In genomic region chr3:94611343-94611742, GRCm38 (mm10) we compare ENCODE assay signal across 13 mouse cellular contexts. TPM values are rescaled to one million over a fixed set of nuclear protein-coding genes. Genes with fewer than 3 reads are reported as not detected.
A peak's percentile ranks its signal among the peaks of the same experiment; 100 is the strongest.
DNase-seq lines count a peak whose midpoint lies in the region; ATAC-seq and TF ChIP-seq lines count a peak whose summit lies in the region.
"Had no signal": no experiment of that assay in that cellular context is flagged by ENCODE, and none has a peak within 500 bp of the region (broad histone marks: within the 10 kb centered on the region; RNA-seq: fewer than 3 reads in every experiment).

No protein-coding gene starts in this region.

- WGBS in heart, embryonic 12.5 days: 62% methylated on average over 4 of the region's 4 CpGs
- 47% methylated on average over 4 of the region's 4 CpGs for WGBS in forebrain, postnatal 0 days

- H3K27me3 ChIP-seq in heart, embryonic 12.5 days (replicated peaks): no peaks in the 10 kb centered on the region
- H3K27me3 ChIP-seq in forebrain, postnatal 0 days (ENCODE audit: insufficient read depth, low read length): no peaks in the 10 kb centered on the region
- H3K27me3 ChIP-seq: heart, embryonic 13.5 days; liver, embryonic 15.5 days; Patski had no signal

- no peak overlapping the region for H3K9ac ChIP-seq in heart, embryonic 12.5 days
- no peak overlapping the region for H3K9ac ChIP-seq in forebrain, postnatal 0 days
- H3K9ac ChIP-seq: heart, embryonic 13.5 days; liver, embryonic 15.5 days had no signal

- peaks cover 3% of the 10 kb centered on the region; the same call in 1 of the 2 replicates for H3K9me3 ChIP-seq in heart, embryonic 12.5 days (replicated peaks)
- H3K9me3 ChIP-seq in forebrain, postnatal 0 days (ENCODE audit: low read length): no peaks in the 10 kb centered on the region
- H3K9me3 ChIP-seq: heart, embryonic 13.5 days; liver, embryonic 15.5 days had no signal

- 0 out of 2 replicates have a peak, but pooled peaks cover 4% of the 10 kb centered on the region for H3K36me3 ChIP-seq in heart, embryonic 12.5 days
- no peaks in the 10 kb centered on the region for H3K36me3 ChIP-seq in forebrain, postnatal 0 days (ENCODE audit: insufficient read depth)

- no peak for ATAC-seq in heart, embryonic 12.5 days (ENCODE audit: insufficient number of reproducible peaks, low FRiP score)
- ATAC-seq in forebrain, postnatal 0 days: peak; percentile 66
- ATAC-seq: midbrain, embryonic 16.5 days; Patski had no signal

- H3K4me3 ChIP-seq in heart, embryonic 12.5 days: no peak overlapping the region
- H3K4me3 ChIP-seq in forebrain, postnatal 0 days (ENCODE audit: low read depth, low read length): no peak overlapping the region
- H3K4me3 ChIP-seq: heart, embryonic 13.5 days; liver, embryonic 15.5 days had no signal

- H3K4me1 ChIP-seq in heart, embryonic 12.5 days (replicated peaks): peaks cover 23% of the 10 kb centered on the region
- peaks cover 7% of the 10 kb centered on the region; the same call in 1 of the 2 replicates for H3K4me1 ChIP-seq in forebrain, postnatal 0 days (ENCODE audit: insufficient read depth)

- H3K27ac ChIP-seq in heart, embryonic 12.5 days (ENCODE audit: poor library complexity, severe bottlenecking): no peak overlapping the region
- peak overlapping the region; percentile 29; the same call in 1 of the 2 replicates for H3K27ac ChIP-seq in forebrain, postnatal 0 days (ENCODE audit: low read depth, low read length)
- H3K27ac ChIP-seq: heart, embryonic 13.5 days; liver, embryonic 15.5 days had no signal

- peak; percentile 15 to 25 for DNase-seq in heart, adult 18-20 months
- DNase-seq in urinary bladder, postnatal 14 days (ENCODE audit: low spot score): peak; percentile 30
- DNase-seq in urinary bladder, postnatal 10 days (ENCODE audit: low spot score): no peak
- DNase-seq in forebrain, postnatal 0 days: peak; percentile 37
- DNase-seq in natural killer cell, adult 2 months (ENCODE audit: low spot score in 2 of 2): no peak
- DNase-seq in spleen, postnatal 4 days (ENCODE audit: low spot score in 2 of 2): no peak
- DNase-seq: kidney, adult 18-20 months; thymus, postnatal 25 days had no signal

- no peak for TF ChIP-seq CTCF in forebrain, postnatal 0 days (IDR thresholded peaks at IDR 0.05; ENCODE audit: low read depth)

- H3K4me2 ChIP-seq in heart, embryonic 12.5 days: no peak overlapping the region
- no peak overlapping the region for H3K4me2 ChIP-seq in forebrain, postnatal 0 days (ENCODE audit: low read depth)
- H3K4me2 ChIP-seq: heart, embryonic 13.5 days; liver, embryonic 15.5 days had no signal

RNA-seq across cellular contexts. Expression of gene Snx27, which starts 28.8 kb away (rescaled TPM):
- 10 to 100 TPM; 28.3 to 29.0 TPM for total RNA-seq in heart, adult 18-20 months (2021)
- 40.3 and 41.4 TPM in 2 replicates for polyA plus RNA-seq in heart, embryonic 12.5 days (2016; fragmentation: Nextera tagmentation; extraction: Ambion mirVana)
- 71.8 and 75.2 TPM in 2 replicates for total RNA-seq in forebrain, postnatal 0 days (2014; rRNA removed)
- polyA plus RNA-seq in forebrain, postnatal 0 days (2015; fragmentation: Nextera tagmentation; extraction: Ambion mirVana): 49.0 and 80.0 TPM in 2 replicates

RNA-seq across cellular contexts. Expression of gene Gm10972, which starts 31.6 kb away (rescaled TPM):
- total RNA-seq in heart, adult 18-20 months (2021): not detected
- polyA plus RNA-seq in heart, embryonic 12.5 days (2016; fragmentation: Nextera tagmentation; extraction: Ambion mirVana): not detected in 2 replicates
- not detected in 2 replicates for total RNA-seq in forebrain, postnatal 0 days (2014; rRNA removed)
- polyA plus RNA-seq in forebrain, postnatal 0 days (2015; fragmentation: Nextera tagmentation; extraction: Ambion mirVana): not detected in 2 replicates
- polyA plus RNA-seq: heart, embryonic 13.5 days; liver, embryonic 15.5 days; midbrain, embryonic 16.5 days; Patski had no signal

RNA-seq across cellular contexts. Expression of gene Tuft1, which starts 47.3 kb away (rescaled TPM):
- total RNA-seq in heart, adult 18-20 months (2021): 1 to 10 TPM; 3.0 to 3.5 TPM
- polyA plus RNA-seq in heart, embryonic 12.5 days (2016; fragmentation: Nextera tagmentation; extraction: Ambion mirVana): 8.0 and 8.5 TPM in 2 replicates
- 6.5 and 7.6 TPM in 2 replicates for total RNA-seq in forebrain, postnatal 0 days (2014; rRNA removed)
- 4.0 and 5.7 TPM in 2 replicates for polyA plus RNA-seq in forebrain, postnatal 0 days (2015; fragmentation: Nextera tagmentation; extraction: Ambion mirVana)

Comparison
In these comparisons a context has a peak if more than half of its experiments do, and no peak if none do; other contexts are left out.
1. DNase-seq: peak in heart, adult 18-20 months (2 of 2), urinary bladder, postnatal 14 days (single experiment) and forebrain, postnatal 0 days (single experiment); none in urinary bladder, postnatal 10 days (single experiment), natural killer cell, adult 2 months (0 of 2) and spleen, postnatal 4 days (0 of 2).